Mouse (Mus musculus): ENCODE measurements at regions not wholly inside any gene's neighbourhood (a gene's known extent, or its start where the extent isn't known, plus 50 kb on each side); places are given as distances from the start of the nearest gene placed in this dataset.

- TF ChIP-seq EP300 (IDR thresholded peaks at IDR 0.05; ENCODE audit: low read depth) (no peak), CTCF (IDR thresholded peaks at IDR 0.05; ENCODE audit: low read depth) (no peak)
Observed at GRCm38 (mm10) chr10:8027023-8027422, 71.0 kb upstream of the Tab2 start.
